Mouse (Mus musculus) B cell, adult 62 days (primary cell): ENCODE measurements around the gene Hc. TPM values are rescaled to one million over a fixed set of nuclear protein-coding genes. Genes with fewer than 3 reads are reported as not detected.

Source experiments
- total RNA-seq: library from RNA; stranded (reverse); gene quantifications from 4 replicates; pipeline ENCODE4 v1.2.4, GENCODE M21; 2023

Gene Hc
- total RNA-seq = not detected in 4 replicates

DNA sequence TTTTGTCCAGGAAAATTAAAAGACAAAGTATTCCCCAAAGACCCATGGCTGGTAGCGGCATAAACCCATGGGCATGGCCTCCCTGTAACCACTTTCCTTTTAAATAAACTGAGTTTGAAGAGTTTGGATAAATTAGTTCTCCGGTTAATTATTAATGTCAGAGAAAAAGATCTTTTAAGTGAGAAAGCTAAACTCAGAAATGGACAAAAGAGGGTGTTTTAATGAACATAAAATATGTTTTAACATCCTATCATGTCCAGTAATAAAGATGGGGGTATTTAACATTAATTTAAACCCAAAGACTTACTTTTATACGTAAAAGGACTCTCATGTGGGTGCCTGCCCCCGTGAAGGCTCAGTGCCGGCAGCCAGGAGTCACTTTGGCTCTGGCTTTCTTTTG lies at the start of gene Hc:
Gene Hc (minus strand): TSS at position 101 of the 400 bp plus-strand sequence.

DNA sequence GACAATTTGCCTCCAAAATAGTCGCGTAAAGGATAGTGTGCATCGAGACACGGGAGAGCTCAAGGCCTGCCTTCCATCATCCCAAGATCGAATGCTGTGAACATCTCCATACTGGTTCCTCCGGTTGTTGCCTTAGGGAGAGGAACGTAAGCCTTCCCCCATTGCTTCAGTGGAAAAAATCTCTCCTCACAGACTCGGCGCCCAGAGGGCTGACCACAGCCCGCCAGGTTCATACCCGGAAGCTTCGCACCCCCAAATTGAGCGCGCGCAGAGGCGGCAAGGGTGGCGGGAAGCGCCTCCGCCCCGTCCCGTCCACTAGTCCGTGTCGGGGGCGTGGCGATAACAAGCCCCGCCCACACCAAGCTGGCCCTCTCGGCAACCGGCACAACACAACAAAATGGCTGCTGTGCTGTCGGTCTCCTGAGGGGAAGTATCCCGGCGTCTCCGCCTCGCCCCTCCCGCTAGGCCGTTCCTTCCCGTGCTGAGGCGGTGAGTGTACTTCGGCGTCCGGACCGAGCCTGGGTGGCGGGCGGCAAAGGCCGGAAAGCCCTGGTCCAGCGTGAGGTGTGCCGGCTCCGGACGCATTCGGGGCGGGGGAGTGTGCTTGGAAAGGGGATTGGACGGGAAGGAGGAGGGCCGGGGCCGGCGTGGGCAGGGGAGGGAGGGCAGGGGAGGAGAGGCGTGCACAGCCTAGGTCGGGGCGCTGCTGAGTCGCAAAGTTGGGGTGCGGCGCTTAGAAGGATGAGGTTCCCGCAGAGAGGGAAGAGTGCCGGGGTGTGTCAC lies 48.1 kb upstream of the Hc start, which contains the start of gene Cntrl:
Gene Cntrl (plus strand): TSS at position 352 of the 783 bp plus-strand sequence.

DNA sequence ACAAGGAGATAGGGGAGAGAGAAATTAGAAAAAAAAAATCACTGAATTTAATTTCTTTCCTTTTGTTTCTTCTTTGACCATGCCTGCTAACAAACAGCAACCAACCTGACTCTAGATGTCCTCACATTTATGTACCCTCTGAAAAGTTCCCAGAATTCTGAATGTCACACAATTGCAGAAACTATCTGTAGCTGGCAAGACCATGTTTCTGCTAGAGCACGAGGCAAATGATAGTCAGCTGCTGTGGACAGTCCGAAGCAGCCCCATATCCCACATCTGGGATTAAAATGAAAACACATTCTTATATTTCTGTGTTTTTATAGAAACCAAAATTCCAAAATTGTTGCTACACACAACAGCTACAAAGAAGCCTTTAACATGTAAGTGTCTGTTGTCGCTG lies 40.2 kb upstream of the Hc start, which contains the start of gene AI182371:
Gene AI182371 (minus strand): TSS at position 101 of the 400 bp plus-strand sequence.

DNA sequence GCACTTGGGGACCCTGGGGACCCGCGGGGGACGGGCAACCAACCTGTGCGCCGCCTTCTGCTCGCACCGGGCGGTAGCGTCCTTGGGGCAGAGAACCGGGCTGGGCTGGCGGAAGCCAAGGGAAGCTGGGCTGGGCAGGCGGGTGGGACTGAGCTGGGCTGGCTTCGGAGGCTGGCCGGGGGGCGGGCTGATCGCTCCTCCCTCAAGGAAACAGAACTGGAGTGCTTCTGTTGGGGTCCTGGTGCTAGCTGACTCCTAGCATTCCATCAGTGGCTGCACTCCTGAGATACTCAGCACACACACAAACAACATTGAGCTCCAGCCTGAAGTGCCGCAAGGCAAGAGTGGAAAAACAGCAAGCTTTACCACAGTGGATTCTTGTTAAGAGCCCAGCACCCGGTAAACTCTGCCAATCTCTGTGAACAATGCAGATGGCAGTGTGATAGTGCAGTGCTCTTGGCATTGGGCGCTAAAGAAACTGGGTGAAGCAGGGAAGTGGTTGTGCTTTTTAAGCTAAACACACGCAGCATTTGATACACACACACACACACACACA lies 99.7 kb downstream of the Hc start, which contains the start of gene Traf1:
Gene Traf1 (minus strand): TSS at position 292 of the 556 bp plus-strand sequence.

Other genes starting within 250 kb of the Hc start
- 94.0 to 107 TPM (median 98.2 TPM) in 4 replicates for gene Fbxw2, start 235.1 kb downstream of the Hc start, total RNA-seq
- gene Gm34653, start 228.4 kb downstream of the Hc start, total RNA-seq = not detected in 4 replicates
- not detected in 4 replicates for gene Cutal, start 187.0 kb downstream of the Hc start, total RNA-seq
- 24.6 to 32.8 TPM (median 28.1 TPM) in 4 replicates for gene Psmd5, start 186.5 kb downstream of the Hc start, total RNA-seq
- gene Phf19, start 147.4 kb downstream of the Hc start, total RNA-seq = 8.3 to 20.1 TPM (median 17.3 TPM) in 4 replicates
- gene Traf1, start 99.7 kb downstream of the Hc start, total RNA-seq = 69.2 to 81.1 TPM (median 72.1 TPM) in 4 replicates
- gene AI182371, start 40.1 kb upstream of the Hc start, total RNA-seq = 0.57 to 1.8 TPM (median 0.92 TPM) in 4 replicates
- gene Cntrl, start 48.1 kb upstream of the Hc start, total RNA-seq = 115 to 136 TPM (median 130 TPM) in 4 replicates
- gene Rab14, start 139.7 kb upstream of the Hc start, total RNA-seq = 187 to 212 TPM (median 192 TPM) in 4 replicates
- gene Gsn, start 194.9 kb upstream of the Hc start, total RNA-seq = 88.0 to 98.1 TPM (median 91.2 TPM) in 4 replicates